Mouse (Mus musculus): ENCODE results near the gene Ppp6r2. TPM values are rescaled to one million over a fixed set of nuclear protein-coding genes. Genes with fewer than 3 reads are reported as not detected.

The Ppp6r2 gene
- polyA plus RNA-seq, 1 experiment from 2014 or later, result 26.9 TPM

DNA sequence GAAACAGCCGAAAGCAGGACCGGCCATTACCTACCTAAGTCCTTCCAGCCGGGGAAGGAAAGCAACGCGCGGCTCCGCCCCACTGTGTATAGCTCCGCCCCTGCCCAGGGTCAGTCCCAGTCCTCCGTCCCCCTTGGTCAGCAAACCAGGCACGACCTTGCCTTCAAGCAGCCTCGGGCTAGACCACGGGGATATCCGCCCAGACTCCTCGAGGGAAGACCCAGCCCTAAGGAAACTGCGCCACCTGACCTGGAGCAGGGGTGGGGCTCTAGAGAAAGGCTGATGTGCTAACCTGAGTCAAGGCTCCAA lies 37.5 kb upstream of the Ppp6r2 start:
- DNase-seq (ENCODE audit: low spot score) (peak; percentile 75), ATAC-seq (replicated peaks; ENCODE audit: low FRiP score, low TSS enrichment, low read depth) (peak; percentile 54)
- 3% methylated on average over 15 of the region's 15 CpGs for WGBS
- peaks cover 73% of the 10 kb centered on the region for H3K4me1 ChIP-seq (replicated peaks; ENCODE audit: control insufficient read depth, insufficient read depth, low read length)
- peak overlapping the region; percentile 60 for H3K9ac ChIP-seq (ENCODE audit: low read length)
- H3K4me2 ChIP-seq (ENCODE audit: low read length), result peak overlapping the region; percentile 100
- peak overlapping the region; percentile 51 for H3K4me3 ChIP-seq (ENCODE audit: low read depth, low read length)
- 0 out of 2 replicates have a peak, but pooled peaks cover under 1% of the 10 kb centered on the region for H3K36me3 ChIP-seq (ENCODE audit: control insufficient read depth, insufficient read depth, low read length)
- no peak overlapping the region for H3K27ac ChIP-seq (ENCODE audit: low read depth)
- H3K27me3 ChIP-seq (replicated peaks; ENCODE audit: control insufficient read depth, insufficient read depth, low read length), result no peaks in the 10 kb centered on the region
- H3K9me3 ChIP-seq (ENCODE audit: control insufficient read depth, low read length), result no peaks in the 10 kb centered on the region

DNA sequence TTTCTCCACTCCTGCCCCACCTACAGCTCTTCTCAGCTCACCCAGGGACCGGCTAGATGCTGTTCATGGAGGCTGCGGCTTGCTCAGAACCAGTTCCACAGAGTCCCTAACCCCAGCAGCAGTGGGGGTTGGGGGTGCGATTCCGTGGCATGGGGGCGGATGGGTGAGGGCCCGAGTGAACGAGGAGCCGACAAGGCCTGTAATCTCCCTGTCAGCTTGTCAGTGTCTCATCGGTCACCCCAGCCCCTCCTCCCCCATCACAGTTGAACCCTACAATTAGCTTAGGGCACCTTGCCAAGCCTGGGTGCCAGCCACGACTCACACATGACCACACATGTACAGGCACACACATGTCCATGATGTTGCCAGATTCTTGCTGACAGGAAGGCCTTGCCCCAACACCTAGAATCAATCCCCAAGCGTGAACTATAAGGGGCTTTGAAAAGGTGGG lies 36.4 kb upstream of the Ppp6r2 start:
- Histone ChIP-seq H3K9me3 (ENCODE audit: control insufficient read depth, low read length) (no peaks in the 10 kb centered on the region), H3K27me3 (replicated peaks; ENCODE audit: control insufficient read depth, insufficient read depth, low read length) (no peaks in the 10 kb centered on the region), H3K36me3 (ENCODE audit: control insufficient read depth, insufficient read depth, low read length) (no peaks in the 10 kb centered on the region), H3K9ac (ENCODE audit: low read length) (no peak overlapping the region), H3K4me1 (replicated peaks; ENCODE audit: control insufficient read depth, insufficient read depth, low read length) (peaks cover 62% of the 10 kb centered on the region), H3K4me3 (ENCODE audit: low read depth, low read length) (no peak overlapping the region), H3K27ac (ENCODE audit: low read depth) (no peak overlapping the region), H3K4me2 (ENCODE audit: low read length) (no peak overlapping the region)
- ATAC-seq (replicated peaks; ENCODE audit: low FRiP score, low TSS enrichment, low read depth), result no peak
- 52% methylated on average over 11 of the region's 11 CpGs for WGBS
- no peak for DNase-seq (ENCODE audit: low spot score)

DNA sequence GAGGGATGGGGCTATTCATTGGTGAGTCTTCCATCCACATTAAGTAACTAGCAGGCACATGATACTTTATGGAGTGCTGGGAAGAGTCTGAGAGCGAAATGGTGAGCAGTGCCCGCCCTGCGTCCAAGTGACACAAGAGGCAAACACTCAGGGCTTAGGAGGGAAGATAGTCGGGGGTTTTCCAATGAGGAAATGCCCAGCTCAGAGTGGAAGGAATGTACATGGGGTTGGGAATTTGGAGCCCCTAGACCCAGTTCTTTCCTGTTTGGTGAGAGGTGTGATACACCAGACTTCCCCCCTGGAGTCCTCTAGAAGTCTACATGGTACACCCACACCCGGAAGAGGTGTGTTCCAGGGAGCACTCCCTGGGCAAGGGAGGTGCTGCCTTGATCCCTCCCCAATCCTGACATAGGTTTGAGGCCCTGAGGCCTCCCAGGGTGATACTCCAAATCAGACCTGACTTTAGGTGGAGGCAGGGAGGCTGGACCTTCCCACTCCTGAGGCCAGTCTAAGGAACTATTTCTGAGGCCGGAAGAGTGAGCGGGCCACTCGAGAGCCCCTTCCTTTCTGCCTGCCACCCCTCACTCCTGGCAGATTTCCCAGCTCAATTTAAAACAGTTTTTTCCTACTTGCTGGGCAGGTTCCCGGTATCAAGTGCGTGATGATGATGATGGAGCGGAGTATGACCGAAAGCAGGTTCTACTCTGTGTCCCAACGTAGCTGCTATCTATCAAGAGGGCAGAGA lies 35.8 kb upstream of the Ppp6r2 start:
- no peak for DNase-seq (ENCODE audit: low spot score)

DNA sequence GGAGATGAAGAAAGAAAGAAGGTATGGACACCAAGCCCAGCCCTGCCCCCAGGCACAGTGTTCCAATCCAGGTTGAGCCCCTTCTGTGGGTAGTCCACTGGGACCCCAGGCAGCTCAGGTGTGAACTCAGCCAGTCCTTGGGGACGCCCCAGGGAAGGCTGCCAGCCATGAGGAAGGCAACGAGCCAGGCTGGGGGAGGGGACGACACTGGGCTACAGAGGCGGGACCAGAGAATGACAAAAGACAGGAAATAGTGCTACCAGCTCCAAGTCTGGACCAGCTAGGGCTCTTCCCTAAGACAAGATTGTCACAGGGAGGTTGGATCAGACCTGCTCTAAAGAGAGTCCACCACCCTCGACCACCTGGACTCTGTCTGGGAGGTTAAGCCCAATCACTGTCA lies 34.2 kb upstream of the Ppp6r2 start:
- no peaks in the 10 kb centered on the region for H3K27me3 ChIP-seq (replicated peaks; ENCODE audit: control insufficient read depth, insufficient read depth, low read length)
- peak overlapping the region; percentile 64 for H3K27ac ChIP-seq (ENCODE audit: low read depth)
- H3K4me3 ChIP-seq (ENCODE audit: low read depth, low read length), result no peak overlapping the region
- ATAC-seq (replicated peaks; ENCODE audit: low FRiP score, low TSS enrichment, low read depth) (no peak), DNase-seq (ENCODE audit: low spot score) (no peak)
- peak overlapping the region; percentile 21; the same call in 1 of the 2 replicates for H3K9ac ChIP-seq (ENCODE audit: low read length)
- H3K36me3 ChIP-seq (ENCODE audit: control insufficient read depth, insufficient read depth, low read length), result no peaks in the 10 kb centered on the region
- 12% methylated on average over 5 of the region's 5 CpGs for WGBS
- peaks cover 61% of the 10 kb centered on the region for H3K4me1 ChIP-seq (replicated peaks; ENCODE audit: control insufficient read depth, insufficient read depth, low read length)
- peak overlapping the region; percentile 40 for H3K4me2 ChIP-seq (ENCODE audit: low read length)
- H3K9me3 ChIP-seq (ENCODE audit: control insufficient read depth, low read length), result no peaks in the 10 kb centered on the region

More for the DNA sequence above, 35.8 kb upstream of the Ppp6r2 start:
- Histone ChIP-seq H3K4me1 (replicated peaks; ENCODE audit: control insufficient read depth, insufficient read depth, low read length) (peaks cover 56% of the 10 kb centered on the region), H3K4me3 (ENCODE audit: low read depth, low read length) (no peak overlapping the region), H3K9ac (ENCODE audit: low read length) (no peak overlapping the region), H3K4me2 (ENCODE audit: low read length) (no peak overlapping the region), H3K36me3 (ENCODE audit: control insufficient read depth, insufficient read depth, low read length) (no peaks in the 10 kb centered on the region), H3K9me3 (ENCODE audit: control insufficient read depth, low read length) (no peaks in the 10 kb centered on the region), H3K27me3 (replicated peaks; ENCODE audit: control insufficient read depth, insufficient read depth, low read length) (no peaks in the 10 kb centered on the region), H3K27ac (ENCODE audit: low read depth) (no peak overlapping the region)
- 76% methylated on average over 13 of the region's 13 CpGs for WGBS
- ATAC-seq (replicated peaks; ENCODE audit: low FRiP score, low TSS enrichment, low read depth), result no peak

DNA sequence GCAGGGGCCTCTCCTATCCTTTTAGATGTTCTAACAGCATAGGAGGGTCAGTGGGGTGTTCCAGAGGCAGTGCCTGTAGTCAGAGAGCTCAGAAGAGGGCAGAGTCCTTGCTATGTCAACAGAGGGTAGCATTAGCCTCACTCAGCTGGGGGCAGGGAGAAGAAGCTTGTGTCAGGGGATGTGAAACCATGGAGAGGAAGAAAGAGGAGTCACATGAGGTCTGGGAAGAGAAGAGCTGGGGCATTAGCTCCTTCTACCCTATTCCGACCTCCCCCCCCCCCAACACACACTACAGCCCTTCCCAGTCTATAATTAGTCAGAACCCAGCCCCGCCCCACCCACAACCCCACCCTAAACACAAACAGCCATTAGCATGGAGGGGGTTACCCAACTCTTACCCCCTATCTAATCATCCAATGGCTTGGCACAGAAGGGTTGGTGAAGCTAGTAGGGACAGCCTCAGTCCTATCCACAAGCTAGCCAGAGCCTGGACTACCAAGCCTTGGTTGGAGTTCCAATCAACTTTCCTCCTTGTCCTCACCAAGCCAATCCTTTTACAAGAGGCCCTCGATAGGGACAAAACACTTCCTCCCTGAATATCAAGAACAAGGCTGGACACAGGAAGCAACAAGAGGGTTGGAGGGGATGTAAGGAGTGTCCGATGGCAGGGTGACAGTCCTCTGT lies 33.6 kb upstream of the Ppp6r2 start:
- peak overlapping the region; percentile 64 for H3K27ac ChIP-seq (ENCODE audit: low read depth)
- no peaks in the 10 kb centered on the region for H3K36me3 ChIP-seq (ENCODE audit: control insufficient read depth, insufficient read depth, low read length)
- H3K4me1 ChIP-seq (replicated peaks; ENCODE audit: control insufficient read depth, insufficient read depth, low read length), result peaks cover 61% of the 10 kb centered on the region
- DNase-seq (ENCODE audit: low spot score) (no peak), ATAC-seq (replicated peaks; ENCODE audit: low FRiP score, low TSS enrichment, low read depth) (no peak)
- no peak overlapping the region for H3K4me3 ChIP-seq (ENCODE audit: low read depth, low read length)
- no peaks in the 10 kb centered on the region for H3K27me3 ChIP-seq (replicated peaks; ENCODE audit: control insufficient read depth, insufficient read depth, low read length)
- H3K4me2 ChIP-seq (ENCODE audit: low read length), result peak overlapping the region; percentile 63
- no peaks in the 10 kb centered on the region for H3K9me3 ChIP-seq (ENCODE audit: control insufficient read depth, low read length)
- no peak overlapping the region; the same call in 1 of the 2 replicates for H3K9ac ChIP-seq (ENCODE audit: low read length)
- 65% methylated on average over 4 of the region's 4 CpGs for WGBS

DNA sequence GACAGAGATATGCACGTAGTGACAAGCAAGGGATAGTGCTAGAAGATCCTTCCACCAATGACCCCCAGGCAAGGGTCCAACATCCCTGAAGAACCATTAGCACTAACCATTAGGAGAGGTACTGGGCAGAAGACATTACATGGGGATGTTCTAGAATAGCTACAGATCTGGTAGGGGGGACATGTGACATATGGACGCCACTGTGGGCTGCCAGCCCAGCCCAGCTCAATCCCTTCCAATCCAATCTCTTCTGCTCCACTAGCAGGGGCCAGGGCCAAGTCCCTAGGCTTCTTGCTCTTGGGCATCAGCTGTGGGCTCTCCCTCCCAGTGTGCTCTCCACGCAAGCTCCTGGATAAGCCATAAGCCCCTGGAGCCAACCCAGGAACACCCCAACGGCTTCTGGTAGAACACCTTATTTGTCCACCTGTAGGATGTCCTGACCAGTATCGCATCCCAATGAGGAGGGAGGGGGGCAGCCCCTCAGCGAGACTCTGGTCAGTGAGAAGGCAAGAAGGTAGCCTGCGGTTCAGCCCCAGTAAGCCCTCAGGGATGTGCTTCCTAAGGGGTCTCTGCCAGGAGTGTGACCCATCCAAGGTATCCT lies 33.0 kb upstream of the Ppp6r2 start:
- WGBS, result 68% methylated on average over 7 of the region's 7 CpGs
- H3K9ac ChIP-seq (ENCODE audit: low read length), result peak overlapping the region; percentile 76; the same call in 1 of the 2 replicates

DNA sequence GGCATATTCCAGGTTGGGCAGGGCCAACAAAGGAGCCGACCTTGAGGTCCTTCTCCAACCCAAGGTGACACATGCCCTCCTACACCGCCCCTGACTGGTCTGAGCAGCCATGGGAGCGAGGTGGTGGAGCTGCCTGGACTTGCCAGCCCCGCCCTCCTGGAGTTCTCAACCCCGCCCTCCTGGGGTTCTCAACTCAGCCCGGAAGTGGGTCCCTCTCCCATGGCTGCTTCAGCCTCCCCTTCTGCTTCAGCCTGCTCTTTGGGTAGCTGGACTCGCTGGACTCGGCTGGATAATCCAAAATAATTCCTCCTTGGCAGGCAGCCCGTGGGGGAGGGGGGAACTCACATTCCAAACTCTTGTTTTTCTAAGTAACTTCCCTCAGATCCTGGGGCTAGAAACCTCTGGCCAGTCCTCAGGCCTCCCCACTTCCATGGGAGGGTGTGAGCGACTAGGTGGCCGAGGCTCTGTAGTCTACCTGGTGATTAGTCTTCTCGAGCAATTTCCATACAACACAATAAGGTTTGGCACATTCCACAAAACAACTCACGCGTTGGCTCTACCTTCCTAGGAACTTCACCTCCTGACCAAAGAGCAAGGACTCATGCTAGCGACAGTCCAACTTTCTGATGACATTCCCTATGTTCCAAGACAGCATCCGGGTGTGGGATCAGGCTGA lies 32.3 kb upstream of the Ppp6r2 start:
- H3K4me1 ChIP-seq (replicated peaks; ENCODE audit: control insufficient read depth, insufficient read depth, low read length), result peaks cover 59% of the 10 kb centered on the region
- peak; percentile 86 for DNase-seq (ENCODE audit: low spot score)
- 2% methylated on average over 16 of the region's 16 CpGs for WGBS

More for the DNA sequence above, 33.0 kb upstream of the Ppp6r2 start:
- H3K4me1 ChIP-seq (replicated peaks; ENCODE audit: control insufficient read depth, insufficient read depth, low read length), result peaks cover 62% of the 10 kb centered on the region
- peak overlapping the region; percentile 88 for H3K27ac ChIP-seq (ENCODE audit: low read depth)
- ATAC-seq (replicated peaks; ENCODE audit: low FRiP score, low TSS enrichment, low read depth) (no peak), DNase-seq (ENCODE audit: low spot score) (no peak)
- no peaks in the 10 kb centered on the region for H3K9me3 ChIP-seq (ENCODE audit: control insufficient read depth, low read length)
- no peaks in the 10 kb centered on the region for H3K27me3 ChIP-seq (replicated peaks; ENCODE audit: control insufficient read depth, insufficient read depth, low read length)
- H3K36me3 ChIP-seq (ENCODE audit: control insufficient read depth, insufficient read depth, low read length), result no peaks in the 10 kb centered on the region
- peak overlapping the region; percentile 63 for H3K4me2 ChIP-seq (ENCODE audit: low read length)
- H3K4me3 ChIP-seq (ENCODE audit: low read depth, low read length), result peak overlapping the region; percentile 72

DNA sequence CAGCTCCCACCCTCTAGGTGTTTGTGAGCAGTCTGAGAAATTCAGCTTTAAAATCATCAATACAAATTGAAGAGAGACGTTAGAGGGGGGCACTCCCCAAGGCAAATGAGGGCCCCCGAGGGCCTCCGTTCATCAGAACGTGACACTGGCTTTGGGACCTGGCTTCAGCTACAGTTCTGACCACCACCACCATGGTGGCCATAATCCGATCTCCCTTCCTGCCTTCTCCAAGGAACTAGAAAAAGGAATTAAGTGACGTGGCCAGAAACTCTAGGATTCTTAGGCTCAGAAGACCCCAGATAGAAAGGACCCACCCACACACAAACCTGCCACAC lies 31.8 kb upstream of the Ppp6r2 start:
- H3K4me2 ChIP-seq (ENCODE audit: low read length), result peak overlapping the region; percentile 63
- H3K9me3 ChIP-seq (ENCODE audit: control insufficient read depth, low read length), result no peaks in the 10 kb centered on the region
- DNase-seq (ENCODE audit: low spot score), result peak; percentile 62
- H3K27ac ChIP-seq (ENCODE audit: low read depth), result peak overlapping the region; percentile 88
- H3K4me3 ChIP-seq (ENCODE audit: low read depth, low read length), result peak overlapping the region; percentile 72
- no peaks in the 10 kb centered on the region for H3K36me3 ChIP-seq (ENCODE audit: control insufficient read depth, insufficient read depth, low read length)
- WGBS, result 4% methylated on average over 6 of the region's 6 CpGs
- H3K4me1 ChIP-seq (replicated peaks; ENCODE audit: control insufficient read depth, insufficient read depth, low read length), result peaks cover 54% of the 10 kb centered on the region
- H3K27me3 ChIP-seq (replicated peaks; ENCODE audit: control insufficient read depth, insufficient read depth, low read length), result no peaks in the 10 kb centered on the region
- ATAC-seq (replicated peaks; ENCODE audit: low FRiP score, low TSS enrichment, low read depth), result no peak
- peak overlapping the region; percentile 76 for H3K9ac ChIP-seq (ENCODE audit: low read length)

More for the DNA sequence above, 32.3 kb upstream of the Ppp6r2 start:
- Histone ChIP-seq H3K4me2 (ENCODE audit: low read length) (peak overlapping the region; percentile 63), H3K9ac (ENCODE audit: low read length) (peak overlapping the region; percentile 76), H3K27me3 (replicated peaks; ENCODE audit: control insufficient read depth, insufficient read depth, low read length) (no peaks in the 10 kb centered on the region), H3K27ac (ENCODE audit: low read depth) (peak overlapping the region; percentile 88), H3K9me3 (ENCODE audit: control insufficient read depth, low read length) (no peaks in the 10 kb centered on the region), H3K4me3 (ENCODE audit: low read depth, low read length) (peak overlapping the region; percentile 72), H3K36me3 (ENCODE audit: control insufficient read depth, insufficient read depth, low read length) (no peaks in the 10 kb centered on the region)
- ATAC-seq (replicated peaks; ENCODE audit: low FRiP score, low TSS enrichment, low read depth), result peak; percentile 66
